Mouse (Mus musculus) macrophage (primary cell): Measurements from ENCODE around the gene 4930564D02Rik. TPM values are rescaled to one million over a fixed set of nuclear protein-coding genes. Genes with fewer than 3 reads are reported as not detected.

Experiments used
- H3K27ac ChIP-seq: fragments of 350-480 bp; formaldehyde crosslinking; 2 replicates; pipeline ENCODE4 v1.9.0; 2021
- H3K36me3 ChIP-seq: fragments of 350-480 bp; formaldehyde crosslinking; 2 replicates; pipeline ENCODE4 v1.9.0; 2021; ENCODE audit errors: inconsistent target
- H3K4me3 ChIP-seq: fragments of 350-480 bp; formaldehyde crosslinking; 2 replicates; pipeline ENCODE4 v1.9.0; 2021; ENCODE audit errors: inconsistent target
- H3K79me2 ChIP-seq: fragments of 350-480 bp; formaldehyde crosslinking; 2 replicates; pipeline ENCODE4 v1.9.0; 2021; ENCODE audit errors: inconsistent target
- WGBS: methylation state at CpG from one replicate; pipeline ENCODE4 v1.1.7; 2026; ENCODE audit warnings: inconsistent platforms; ENCODE audit not compliant: missing documents; 5-methylcytosine and 5-hydroxymethylcytosine counted together
- polyA plus RNA-seq: library from polyadenylated mRNA; stranded (reverse); fragments of 250-400 nt; gene quantifications from 3 replicates; pipeline ENCODE4 v1.2.4, GENCODE M21; 2018; ENCODE audit warnings: inconsistent platforms

Gene 4930564D02Rik
- polyA plus RNA-seq, 1 experiment from 2014 or later: not detected

GRCm38 (mm10) chr3:105049848-105050247 lies 16.8 kb upstream of the 4930564D02Rik start:
- Histone ChIP-seq H3K4me3 (no peak overlapping the region), H3K27ac (peak overlapping the region; percentile 82; the same call in 1 of the 2 replicates), H3K36me3 (no peaks in the 10 kb centered on the region), H3K79me2 (peaks cover 75% of the 10 kb centered on the region)
- 61% methylated on average over 6 of the region's 6 CpGs for WGBS

- 31% methylated on average over 2 of the region's 2 CpGs for WGBS
- H3K36me3 ChIP-seq: no peaks in the 10 kb centered on the region
- H3K27ac ChIP-seq: peak overlapping the region; percentile 82
- peaks cover 62% of the 10 kb centered on the region for H3K79me2 ChIP-seq
- H3K4me3 ChIP-seq: peak overlapping the region; percentile 96
These were observed 15.5 kb upstream of the 4930564D02Rik start for GRCm38 (mm10) chr3:105051103-105051502.

- Histone ChIP-seq H3K4me3 (peak overlapping the region; percentile 96), H3K79me2 (peaks cover 58% of the 10 kb centered on the region), H3K27ac (peak overlapping the region; percentile 82), H3K36me3 (no peaks in the 10 kb centered on the region)
- 7% methylated on average over 35 of the region's 37 CpGs for WGBS
These were observed 14.3 kb upstream of the 4930564D02Rik start for GRCm38 (mm10) chr3:105052171-105052936.

GRCm38 (mm10) chr3:105052937-105053697 lies 13.5 kb upstream of the 4930564D02Rik start, which contains the start of gene Cttnbp2nl:
Gene Cttnbp2nl (minus strand): TSS chr3:105053146.
- WGBS: 3% methylated on average over 29 of the region's 31 CpGs
- H3K79me2 ChIP-seq: peaks cover 53% of the 10 kb centered on the region
- peak within 1 kb of the TSS; percentile 83 for H3K27ac ChIP-seq
- peak within 1 kb of the TSS; percentile 96 for H3K4me3 ChIP-seq
- H3K36me3 ChIP-seq: no peaks in the 10 kb centered on the region

- H3K27ac ChIP-seq: peak overlapping the region; percentile 83
- WGBS: 59% methylated on average over 4 of the region's 4 CpGs
- H3K36me3 ChIP-seq: no peaks in the 10 kb centered on the region
- H3K4me3 ChIP-seq: peak overlapping the region; percentile 30; the same call in 1 of the 2 replicates
- H3K79me2 ChIP-seq: peaks cover 47% of the 10 kb centered on the region
These were observed 13.0 kb upstream of the 4930564D02Rik start for GRCm38 (mm10) chr3:105053698-105054001.

GRCm38 (mm10) chr3:105054952-105055351 lies 11.7 kb upstream of the 4930564D02Rik start:
- H3K4me3 ChIP-seq: no peak overlapping the region
- H3K27ac ChIP-seq: peak overlapping the region; percentile 83
- no peaks in the 10 kb centered on the region for H3K36me3 ChIP-seq
- H3K79me2 ChIP-seq: peaks cover 34% of the 10 kb centered on the region
- 28% methylated on average over 7 of the region's 7 CpGs for WGBS

- Histone ChIP-seq H3K4me3 (no peak overlapping the region), H3K79me2 (peaks cover 27% of the 10 kb centered on the region), H3K36me3 (no peaks in the 10 kb centered on the region), H3K27ac (peak overlapping the region; percentile 83)
- 83% methylated on average over 4 of the region's 4 CpGs for WGBS
These were observed 11.0 kb upstream of the 4930564D02Rik start for GRCm38 (mm10) chr3:105055666-105056065.

- WGBS: 22% methylated on average over 25 of the region's 25 CpGs
- Histone ChIP-seq H3K4me3 (no peak overlapping the region), H3K79me2 (peaks cover under 1% of the 10 kb centered on the region; the same call in 1 of the 2 replicates), H3K27ac (peak overlapping the region; percentile 54), H3K36me3 (no peaks in the 10 kb centered on the region)
These were observed 7.8 kb upstream of the 4930564D02Rik start for GRCm38 (mm10) chr3:105058627-105059513.

GRCm38 (mm10) chr3:105059911-105060310 lies 6.7 kb upstream of the 4930564D02Rik start:
- no peak overlapping the region for H3K4me3 ChIP-seq
- H3K36me3 ChIP-seq: no peaks in the 10 kb centered on the region
- H3K27ac ChIP-seq: peak overlapping the region; percentile 2; the same call in 1 of the 2 replicates
- H3K79me2 ChIP-seq: no peaks in the 10 kb centered on the region
- WGBS: 11% methylated on average over 7 of the region's 7 CpGs

- Histone ChIP-seq H3K4me3 (no peak overlapping the region), H3K79me2 (no peaks in the 10 kb centered on the region), H3K36me3 (no peaks in the 10 kb centered on the region), H3K27ac (no peak overlapping the region)
- 78% methylated on average over 6 of the region's 6 CpGs for WGBS
These were observed 5.7 kb upstream of the 4930564D02Rik start for GRCm38 (mm10) chr3:105060992-105061391.

GRCm38 (mm10) chr3:105061496-105061895 lies 5.1 kb upstream of the 4930564D02Rik start:
- Histone ChIP-seq H3K27ac (no peak overlapping the region), H3K36me3 (no peaks in the 10 kb centered on the region), H3K79me2 (no peaks in the 10 kb centered on the region), H3K4me3 (no peak overlapping the region)
- WGBS: 95% methylated on average over 3 of the region's 3 CpGs

GRCm38 (mm10) chr3:105061991-105062390 lies 4.7 kb upstream of the 4930564D02Rik start:
- Histone ChIP-seq H3K79me2 (no peaks in the 10 kb centered on the region), H3K4me3 (no peak overlapping the region), H3K36me3 (no peaks in the 10 kb centered on the region), H3K27ac (no peak overlapping the region)
- 50% methylated on average over 1 of the region's 1 CpGs for WGBS

- H3K4me3 ChIP-seq: no peak overlapping the region
- no peak overlapping the region for H3K27ac ChIP-seq
- H3K79me2 ChIP-seq: no peaks in the 10 kb centered on the region
- WGBS: 94% methylated on average over 9 of the region's 9 CpGs
- no peaks in the 10 kb centered on the region for H3K36me3 ChIP-seq
These were observed 4.0 kb upstream of the 4930564D02Rik start for GRCm38 (mm10) chr3:105062676-105063075.

- no peaks in the 10 kb centered on the region for H3K79me2 ChIP-seq
- 89% methylated on average over 8 of the region's 8 CpGs for WGBS
These were observed 3.9 kb downstream of the 4930564D02Rik start for GRCm38 (mm10) chr3:105070553-105070952.

More at GRCm38 (mm10) chr3:105070553-105070952, 3.9 kb downstream of the 4930564D02Rik start:
- no peak overlapping the region for H3K27ac ChIP-seq
- no peaks in the 10 kb centered on the region for H3K36me3 ChIP-seq
- no peak overlapping the region for H3K4me3 ChIP-seq
